Mouse (Mus musculus) heart, adult 9 months (tissue): Measurements from ENCODE around the gene Kcnb1.
"Not testable (repeated sequence)": the region's sequence is repeated elsewhere in the genome, so short reads cannot be mapped to it uniquely, and the experiment has no call there.

ENCODE experiments used
- DNase-seq, 2 experiments: peaks; one replicate each; pipeline ENCODE4 v3.0.0; 2022; ENCODE audit warnings: low spot score in 2 of 2

Gene Kcnb1

DNA sequence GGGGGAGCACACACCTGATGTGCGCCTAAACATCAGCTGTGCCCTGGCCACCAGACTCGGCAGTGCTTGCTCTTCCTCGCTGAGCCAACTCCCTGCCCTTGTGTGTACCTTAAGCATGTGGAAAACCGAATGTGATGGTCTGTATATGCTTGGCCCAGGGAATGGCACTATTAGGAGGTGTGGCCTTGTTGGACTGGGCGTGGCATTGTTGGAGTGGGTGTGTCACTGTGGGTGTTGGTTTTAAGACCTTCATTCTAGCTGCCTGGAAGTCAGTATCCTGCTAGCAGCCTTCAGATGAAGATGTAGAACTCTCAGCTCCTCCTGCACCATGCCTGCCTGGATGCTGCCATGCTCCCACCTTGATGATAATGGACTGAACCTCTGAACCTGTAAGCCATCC is 14.7 kb upstream of the Kcnb1 start:
- DNase-seq = not testable (repeated sequence)

DNA sequence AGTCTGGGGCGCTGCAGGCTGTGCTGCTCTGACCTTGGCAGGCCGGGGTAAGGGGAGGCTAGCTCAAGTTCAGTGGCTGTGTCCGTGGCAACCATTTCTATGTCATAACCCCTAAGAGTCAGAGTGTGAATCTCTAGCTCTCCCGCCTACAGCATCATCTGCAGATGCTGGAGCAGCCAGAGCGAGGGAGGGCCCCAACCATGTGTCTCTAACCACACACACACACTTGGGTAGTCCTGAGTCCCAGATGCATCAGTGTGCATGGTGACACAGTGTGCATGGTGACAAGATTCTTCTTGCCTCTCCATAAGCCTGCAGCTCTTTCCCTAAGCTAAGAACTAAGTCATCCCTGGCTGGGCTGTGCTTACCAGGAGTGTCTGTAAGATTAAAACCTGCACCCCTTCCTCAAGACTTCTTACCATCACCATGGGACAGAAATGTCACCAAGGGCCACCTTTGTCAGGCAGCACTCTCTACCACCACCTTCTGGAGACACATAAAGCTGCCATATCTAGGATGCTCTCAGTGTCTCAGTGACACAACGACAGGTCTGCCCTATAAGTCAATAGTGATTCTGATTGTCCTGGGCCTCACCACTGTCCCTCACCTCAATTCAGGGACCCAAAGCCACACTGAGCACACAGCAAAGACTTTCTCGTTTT is 13.7 kb upstream of the Kcnb1 start:
- DNase-seq = no peak

GRCm38 (mm10) chr2:167201463-167202291 is 11.7 kb upstream of the Kcnb1 start:
- DNase-seq = no peak

GRCm38 (mm10) chr2:167198660-167199427 is 8.9 kb upstream of the Kcnb1 start:
- no peak for DNase-seq

DNA sequence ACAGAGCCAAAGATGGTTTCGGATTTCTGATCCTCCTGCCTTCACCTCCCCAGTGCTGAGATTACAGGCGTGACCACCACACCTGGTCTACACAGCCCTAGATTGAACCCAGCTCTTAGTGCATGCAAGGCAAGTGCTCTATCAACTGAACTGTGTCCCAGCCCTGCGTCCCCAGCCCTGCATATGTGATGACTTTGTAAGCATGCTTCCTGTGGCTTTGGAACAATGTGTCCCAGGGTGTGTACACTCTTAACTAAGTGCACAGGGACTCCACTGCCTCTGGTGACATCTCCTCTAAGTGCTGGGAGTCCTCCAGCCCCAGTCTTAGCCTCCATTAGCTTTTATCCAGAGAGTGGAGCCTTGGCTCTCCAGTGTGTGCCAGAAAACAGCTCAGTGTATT is 3.4 kb upstream of the Kcnb1 start:
- DNase-seq = peak in 1 of 2 experiments; percentile 59

GRCm38 (mm10) chr2:167189291-167190075 is 472 bp downstream of the Kcnb1 start:
- peak; percentile 34 to 44 for DNase-seq

- peak; percentile 81 to 82 for DNase-seq
Measured at GRCm38 (mm10) chr2:167188315-167189207, 1.4 kb downstream of the Kcnb1 start.

GRCm38 (mm10) chr2:167187119-167187518 is 2.8 kb downstream of the Kcnb1 start:
- no peak for DNase-seq

GRCm38 (mm10) chr2:167186544-167186943 is 3.4 kb downstream of the Kcnb1 start:
- DNase-seq = no peak

DNA sequence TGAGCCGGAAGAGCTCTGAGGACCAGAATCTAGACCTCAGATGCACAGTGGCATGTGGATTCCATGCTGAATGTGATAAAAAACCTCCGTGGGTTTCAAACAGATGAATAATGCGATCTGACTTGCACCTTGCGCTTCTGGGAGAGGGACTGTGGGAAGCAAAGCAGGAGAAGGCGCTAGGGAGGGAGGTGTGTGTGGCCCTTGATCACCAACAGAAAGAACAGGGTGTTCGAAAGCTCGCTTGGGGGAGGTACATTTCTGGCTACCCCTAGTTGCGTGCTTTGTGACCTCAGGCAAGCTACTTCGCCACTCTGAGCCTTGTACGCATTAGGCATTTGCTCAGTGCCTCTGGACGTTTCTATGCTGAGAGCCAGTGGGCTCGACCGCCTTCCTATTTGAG is 4.0 kb downstream of the Kcnb1 start:
- DNase-seq = no peak

- no peak for DNase-seq
Measured at GRCm38 (mm10) chr2:167185432-167185831, 4.5 kb downstream of the Kcnb1 start.

DNA sequence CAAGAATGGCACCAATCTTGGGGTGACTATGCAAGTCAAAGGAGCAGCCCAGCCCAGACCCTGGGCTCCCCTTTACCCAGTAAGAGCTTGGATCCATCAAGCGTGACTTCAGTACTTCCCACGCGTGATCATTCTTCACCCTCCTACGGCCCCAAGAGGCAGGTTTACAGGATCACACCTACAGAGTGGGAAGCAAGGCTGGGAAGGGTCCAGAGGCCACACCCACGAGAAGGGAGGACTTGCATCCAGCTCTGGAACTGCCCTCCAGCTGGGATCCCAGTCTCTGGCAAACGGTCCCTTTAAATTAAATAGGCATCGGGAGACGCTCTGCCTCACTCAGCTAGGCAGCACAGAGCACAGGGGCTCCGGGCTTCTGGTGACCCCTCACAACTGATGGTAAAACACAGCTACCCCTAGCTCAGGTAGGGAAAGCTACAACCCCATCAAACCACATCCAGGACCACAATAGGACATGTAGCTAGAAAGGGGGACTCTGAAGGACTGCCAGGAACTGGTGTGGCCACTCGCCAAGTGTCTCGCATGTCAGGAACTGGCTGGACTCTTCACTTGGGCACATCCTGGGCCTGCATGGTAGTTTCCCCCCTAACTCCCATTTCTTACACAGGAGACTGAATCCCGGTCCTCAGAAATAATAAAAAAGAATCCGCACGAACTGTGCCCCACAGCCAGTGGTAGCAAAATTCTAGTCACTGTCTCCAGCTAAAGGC is 8.1 kb downstream of the Kcnb1 start:
- DNase-seq = no peak

GRCm38 (mm10) chr2:167181096-167181495 is 8.9 kb downstream of the Kcnb1 start:
- no peak for DNase-seq

DNA sequence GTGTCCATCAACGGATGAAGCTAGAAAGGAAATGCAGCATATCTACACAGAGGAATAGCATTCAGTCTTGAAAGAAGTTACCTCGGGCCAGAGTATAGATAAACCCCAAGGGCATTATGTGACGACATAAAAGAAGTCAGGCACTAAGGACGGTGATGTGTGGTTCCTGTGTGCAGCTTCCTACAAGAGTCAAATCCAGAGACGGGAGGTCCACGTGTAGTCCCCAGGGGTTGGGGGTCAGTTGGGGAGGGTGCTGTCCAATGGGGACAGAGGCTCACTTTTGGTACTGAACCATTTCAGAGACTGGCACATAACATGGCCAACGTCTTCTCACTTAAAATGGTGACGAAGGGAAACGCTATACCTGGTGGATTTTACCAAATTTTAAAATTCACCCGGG is 10.7 kb downstream of the Kcnb1 start:
- DNase-seq = no peak

DNA sequence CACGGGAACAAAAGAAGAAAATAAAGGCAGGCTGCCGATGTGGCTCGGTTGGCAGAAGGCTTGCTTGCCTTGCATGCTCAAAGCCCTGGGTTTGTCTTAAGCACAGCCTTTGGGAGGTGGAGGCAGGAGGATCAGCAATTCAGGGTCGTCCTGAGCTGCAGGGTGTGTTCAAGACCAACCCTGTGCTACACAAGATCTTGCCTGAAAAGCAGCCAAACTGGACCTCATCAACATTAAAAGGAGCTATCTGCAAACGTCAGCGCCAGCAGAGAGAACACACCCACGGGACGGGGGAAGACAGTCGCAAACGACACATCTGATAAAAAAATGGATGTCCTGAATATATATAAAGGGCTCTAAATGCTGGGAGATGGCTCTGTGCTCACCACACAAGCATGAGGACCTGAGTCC is 12.7 kb downstream of the Kcnb1 start:
- DNase-seq = no peak

DNA sequence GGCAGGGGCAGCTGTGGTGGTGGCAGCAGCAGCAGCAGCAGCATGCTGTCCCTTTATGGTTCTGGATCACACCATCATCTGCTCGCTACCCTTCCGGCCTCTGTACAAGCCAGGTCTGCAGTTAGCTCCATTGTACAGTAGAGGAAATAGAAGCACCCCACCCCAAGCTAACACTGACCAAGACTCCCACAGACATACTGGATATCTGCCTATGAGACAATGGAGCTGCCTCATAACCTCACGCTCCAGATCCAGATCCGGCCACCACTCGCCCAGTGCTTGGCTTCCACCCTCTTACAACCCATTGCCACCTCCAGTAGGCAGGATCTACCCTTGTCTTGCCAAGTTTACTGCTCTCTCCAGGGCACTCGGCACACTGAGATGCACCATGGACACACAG is 14.7 kb downstream of the Kcnb1 start:
- DNase-seq = peak; percentile 45 to 77

GRCm38 (mm10) chr2:167173051-167173875 is 16.7 kb downstream of the Kcnb1 start:
- DNase-seq = peak; percentile 84 to 85

- DNase-seq = peak; percentile 76 to 77
Measured at GRCm38 (mm10) chr2:167167515-167168212, 22.3 kb downstream of the Kcnb1 start.
